Mouse (Mus musculus): ENCODE measurements around the gene Gm39566.

Gene Gm39566

GRCm38 (mm10) chr11:69797924-69798323 lies 17.2 kb downstream of the Gm39566 start:
- no peak for DNase-seq (ENCODE audit: low read depth, low spot score)

GRCm38 (mm10) chr11:69795983-69796435 lies 19.1 kb downstream of the Gm39566 start:
- DNase-seq (ENCODE audit: low read depth, low spot score) = peak; percentile 42

DNA sequence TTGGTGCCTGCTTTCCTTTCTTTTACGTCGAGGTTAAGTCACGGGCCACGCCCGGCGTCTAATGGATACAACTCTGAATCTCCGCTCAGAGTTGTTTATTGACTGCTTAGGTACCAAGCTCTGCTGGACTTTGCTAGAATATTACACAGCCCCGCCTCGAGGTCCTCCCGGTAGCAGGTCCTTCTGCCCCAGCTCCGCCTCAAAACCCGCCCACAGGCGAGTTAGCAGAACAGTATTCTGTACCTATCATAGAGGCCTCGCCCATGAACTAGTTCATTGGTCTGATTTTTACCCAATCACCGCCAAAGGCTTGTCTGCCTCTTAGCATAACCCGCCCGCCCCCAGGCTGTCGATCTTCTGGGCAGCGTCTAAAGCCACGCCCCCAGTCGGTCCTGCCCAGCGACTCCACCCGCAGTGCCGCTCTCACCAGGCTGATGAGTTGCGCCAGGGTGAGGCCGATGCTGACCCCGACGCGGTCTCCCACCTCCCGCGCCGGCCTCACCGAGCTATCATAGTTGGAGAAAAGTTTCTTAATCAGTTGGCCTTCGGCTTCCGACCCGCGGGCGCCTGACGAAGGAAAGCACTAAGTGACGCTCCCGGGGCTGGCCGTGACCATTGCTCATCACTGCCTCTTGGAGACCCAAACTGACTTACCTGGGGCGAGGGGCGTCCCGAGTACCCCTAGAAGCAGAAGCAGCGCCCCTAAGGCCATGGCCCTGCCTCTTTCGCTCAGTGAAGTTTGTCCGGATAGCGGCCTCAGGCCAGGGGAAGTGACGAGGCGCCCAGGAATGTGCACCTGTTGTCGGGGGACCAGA lies 19.7 kb downstream of the Gm39566 start, which contains the start of gene Chrnb1:
Gene Chrnb1, minus strand, starts transcription at position 776 of the 815 bp plus-strand sequence.
- DNase-seq (ENCODE audit: low read depth, low spot score) = peak; percentile 95

DNA sequence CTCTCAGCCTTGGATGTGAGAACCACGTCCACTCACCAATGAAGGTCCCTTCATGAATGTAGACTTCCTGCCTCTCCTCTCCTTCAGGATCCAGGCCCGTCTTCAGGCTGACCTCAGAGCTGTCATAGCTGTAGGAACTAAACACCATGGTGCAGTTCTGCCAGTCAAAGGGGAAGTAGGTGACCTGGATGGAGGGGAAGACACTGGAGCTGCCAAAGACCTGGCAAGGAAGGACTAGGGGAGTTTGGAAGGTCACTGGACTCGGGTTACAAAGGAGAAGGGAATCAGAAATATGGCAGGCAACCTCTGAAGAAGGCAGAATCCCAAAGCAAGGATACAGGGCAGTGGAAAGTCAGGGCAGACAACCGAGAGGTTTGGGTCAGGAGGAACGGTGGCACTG lies 21.7 kb downstream of the Gm39566 start:
- DNase-seq (ENCODE audit: low read depth, low spot score) = no peak

DNA sequence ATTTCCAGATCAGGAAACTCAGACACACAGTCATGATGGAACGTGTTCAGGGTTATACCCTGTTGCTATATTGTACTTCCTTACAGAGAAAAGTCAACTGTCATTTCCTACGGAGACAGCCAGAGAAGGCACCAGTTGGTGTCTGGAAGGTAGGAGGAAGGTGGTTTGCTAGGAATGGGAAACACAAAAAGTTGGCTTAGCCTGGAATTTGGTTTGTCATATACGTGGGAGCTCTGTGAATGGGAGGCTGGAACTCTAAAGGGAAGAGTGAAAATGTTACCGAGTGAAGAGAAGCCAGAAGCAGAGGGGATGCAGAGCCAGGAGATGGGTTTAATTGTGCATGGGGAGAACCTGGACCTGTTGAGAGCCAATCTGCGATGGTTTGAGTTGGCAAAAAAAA lies 23.7 kb downstream of the Gm39566 start:
- no peak for DNase-seq (ENCODE audit: low read depth, low spot score)

- DNase-seq (ENCODE audit: low read depth, low spot score) = no peak
Measured at GRCm38 (mm10) chr11:69789431-69789830, 25.7 kb downstream of the Gm39566 start.

DNA sequence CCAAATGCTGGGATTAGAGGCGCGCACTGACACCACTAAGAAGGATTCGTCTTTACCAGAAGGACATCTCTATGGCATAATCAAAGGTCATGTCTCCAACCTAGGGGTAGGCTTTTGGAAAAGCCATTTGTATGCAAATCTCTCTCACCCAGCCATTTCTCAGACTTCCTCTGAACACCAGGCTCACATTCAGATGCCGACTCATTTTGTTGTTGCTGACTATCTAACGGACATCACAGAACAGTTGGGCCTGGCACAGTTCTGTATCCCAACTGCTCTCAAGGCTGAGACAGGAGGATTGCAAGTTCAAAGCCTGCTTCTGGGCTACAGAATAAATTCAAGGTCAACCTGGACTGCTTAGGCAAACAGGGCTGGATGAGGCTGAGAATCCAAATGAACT lies 27.8 kb downstream of the Gm39566 start:
- no peak for DNase-seq (ENCODE audit: low read depth, low spot score)

GRCm38 (mm10) chr11:69784793-69785272 lies 30.3 kb downstream of the Gm39566 start:
- DNase-seq (ENCODE audit: low read depth, low spot score) = no peak

DNA sequence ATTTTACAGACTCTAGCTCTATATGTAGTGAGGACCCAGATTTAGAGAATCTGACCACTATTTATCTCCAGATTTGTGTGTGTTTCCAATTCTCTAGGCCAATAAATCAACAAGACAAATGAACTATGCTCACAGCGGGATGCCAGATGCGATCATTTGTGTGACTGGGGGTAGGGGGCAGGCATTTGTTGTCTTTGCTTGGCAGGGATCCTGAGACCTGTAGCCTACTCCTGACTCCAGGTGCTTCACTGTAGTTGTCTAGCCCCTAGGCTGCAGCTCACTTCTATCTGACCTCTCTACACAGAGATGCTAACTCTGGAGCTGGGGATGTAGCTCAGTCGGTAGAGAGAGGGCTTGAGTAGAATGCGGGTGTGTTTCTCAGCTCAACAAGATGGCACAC lies 33.3 kb downstream of the Gm39566 start:
- no peak for DNase-seq (ENCODE audit: low read depth, low spot score)

DNA sequence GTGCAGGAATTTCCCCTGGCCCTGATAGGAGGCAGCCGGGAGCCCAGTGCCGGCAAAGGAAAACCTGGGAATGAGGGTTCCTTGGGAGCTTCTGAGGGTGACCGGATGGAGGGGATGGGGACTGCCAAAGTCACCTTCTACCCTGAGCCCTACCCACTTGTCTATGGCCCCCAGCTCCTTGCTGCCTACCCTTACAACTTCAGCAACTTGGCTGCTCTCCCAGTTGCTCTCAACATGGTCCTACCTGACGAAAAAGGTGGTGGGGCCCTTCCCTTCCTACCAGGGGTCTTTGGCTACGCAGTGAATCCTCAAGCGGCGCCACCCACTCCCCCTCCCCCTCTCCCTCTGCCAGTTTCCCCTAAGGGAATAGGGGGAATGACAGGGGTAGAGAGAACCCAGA lies 36.1 kb downstream of the Gm39566 start:
- DNase-seq (ENCODE audit: low read depth, low spot score) = no peak

- no peak for DNase-seq (ENCODE audit: low read depth, low spot score)
Measured at GRCm38 (mm10) chr11:69778258-69778982, 36.7 kb downstream of the Gm39566 start.

DNA sequence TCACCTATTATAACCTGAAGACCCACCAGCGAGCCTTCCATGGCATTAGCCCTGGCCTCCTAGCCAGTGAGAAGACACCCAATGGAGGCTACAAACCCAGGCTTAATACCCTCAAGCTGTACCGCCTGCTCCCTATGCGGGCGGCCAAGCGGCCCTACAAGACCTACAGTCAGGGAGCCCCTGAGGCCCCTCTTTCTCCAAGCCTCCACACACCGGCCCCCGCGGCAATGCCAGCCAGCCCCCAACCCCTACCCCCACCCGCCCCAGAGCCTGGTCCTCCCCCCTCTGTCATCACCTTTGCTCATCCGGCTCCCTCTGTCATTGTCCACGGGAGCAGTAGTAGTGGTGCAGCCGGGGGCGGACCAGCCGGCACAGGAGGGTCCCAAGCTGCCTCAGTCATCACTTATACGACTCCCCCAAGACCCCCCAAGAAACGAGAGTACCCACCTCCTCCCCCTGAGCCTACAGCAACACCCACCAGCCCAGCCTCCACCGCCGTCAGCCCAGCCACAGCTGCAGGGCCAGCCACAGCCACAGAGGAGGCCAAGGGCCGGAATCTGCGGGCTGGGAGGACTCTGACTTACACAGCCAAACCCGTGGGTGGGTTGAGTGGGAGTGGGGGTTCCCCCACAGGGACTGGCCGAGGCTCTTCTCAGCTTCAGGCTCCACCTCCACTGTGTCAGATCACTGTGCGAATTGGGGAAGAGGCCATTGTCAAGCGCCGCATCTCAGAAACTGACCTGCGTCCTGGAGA lies 37.4 kb downstream of the Gm39566 start:
- no peak for DNase-seq (ENCODE audit: low read depth, low spot score)

DNA sequence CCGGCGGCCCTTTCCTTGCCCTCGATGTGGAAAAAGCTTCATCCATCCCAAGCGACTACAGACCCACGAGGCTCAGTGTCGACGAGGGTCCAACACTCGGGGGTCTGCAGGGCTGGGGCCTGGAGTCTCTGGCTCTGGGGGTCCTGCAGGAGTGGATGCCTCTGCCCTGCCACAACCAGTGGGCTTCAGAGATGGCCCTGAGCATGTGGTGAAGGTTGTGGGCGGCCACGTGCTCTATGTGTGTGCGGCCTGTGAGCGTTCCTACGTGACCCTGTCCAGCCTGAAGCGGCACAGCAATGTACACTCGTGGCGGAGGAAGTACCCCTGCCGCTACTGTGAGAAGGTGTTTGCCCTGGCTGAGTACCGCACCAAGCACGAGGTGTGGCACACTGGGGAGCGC lies 38.6 kb downstream of the Gm39566 start:
- no peak for DNase-seq (ENCODE audit: low read depth, low spot score)

DNA sequence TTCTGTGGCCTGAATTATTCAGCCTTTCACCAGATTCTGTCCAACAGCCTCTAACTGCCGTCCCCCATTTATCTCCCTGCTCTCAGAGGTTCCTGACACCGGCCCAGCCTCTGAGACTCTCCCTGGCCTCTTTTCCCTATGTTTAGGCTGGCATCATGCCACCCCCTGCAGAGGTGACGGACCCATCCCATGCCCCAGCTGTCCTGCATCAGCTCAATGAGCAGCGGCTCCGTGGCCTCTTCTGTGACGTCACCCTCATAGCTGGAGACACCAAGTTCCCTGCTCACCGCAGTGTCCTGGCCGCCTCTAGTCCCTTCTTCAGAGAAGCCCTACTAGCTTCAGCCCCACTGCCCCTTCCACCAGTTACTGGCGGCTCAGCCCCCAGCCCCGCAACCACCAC lies 39.4 kb downstream of the Gm39566 start:
- no peak for DNase-seq (ENCODE audit: low read depth, low spot score)

- DNase-seq (ENCODE audit: low read depth, low spot score) = no peak
Measured at GRCm38 (mm10) chr11:69774961-69775360, 40.1 kb downstream of the Gm39566 start.

DNA sequence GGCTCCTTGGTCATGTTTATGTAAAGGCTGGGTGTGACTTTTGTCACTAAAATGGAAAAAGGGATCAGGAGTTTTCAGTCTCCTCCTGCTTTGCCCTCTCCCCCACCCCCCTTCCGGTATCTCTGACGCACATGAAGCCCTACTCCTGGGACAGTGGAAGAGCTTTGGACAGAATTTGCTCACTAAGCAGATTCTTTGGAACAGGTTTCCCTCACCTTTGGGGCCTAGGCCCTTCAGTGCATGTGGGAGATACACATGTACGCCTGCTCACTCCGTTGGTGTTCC lies 47.5 kb downstream of the Gm39566 start:
- no peak for DNase-seq (ENCODE audit: low read depth, low spot score)

- no peak for DNase-seq (ENCODE audit: low read depth, low spot score)
Measured at GRCm38 (mm10) chr11:69766872-69767624, 48.0 kb downstream of the Gm39566 start.

- peak; percentile 90 for DNase-seq (ENCODE audit: low read depth, low spot score)
Measured at GRCm38 (mm10) chr11:69766126-69766609, 48.9 kb downstream of the Gm39566 start.

GRCm38 (mm10) chr11:69765221-69766125 lies 49.6 kb downstream of the Gm39566 start, which contains the start of gene Zbtb4:
Zbtb4 (plus strand) TSS chr11:69765912.
- peak; percentile 80 for DNase-seq (ENCODE audit: low read depth, low spot score)

GRCm38 (mm10) chr11:69763551-69763950 lies 51.5 kb downstream of the Gm39566 start:
- peak; percentile 50 for DNase-seq (ENCODE audit: low read depth, low spot score)
